Mouse (Mus musculus) forelimb bud, embryonic 11.5 days (tissue): ENCODE data around the gene Plekhg6.

ENCODE experiments used
- DNase-seq: peaks from one replicate; pipeline ENCODE4 v3.0.0-alpha.2; 2012; ENCODE audit warnings: low read depth, low spot score

Gene Plekhg6

DNA sequence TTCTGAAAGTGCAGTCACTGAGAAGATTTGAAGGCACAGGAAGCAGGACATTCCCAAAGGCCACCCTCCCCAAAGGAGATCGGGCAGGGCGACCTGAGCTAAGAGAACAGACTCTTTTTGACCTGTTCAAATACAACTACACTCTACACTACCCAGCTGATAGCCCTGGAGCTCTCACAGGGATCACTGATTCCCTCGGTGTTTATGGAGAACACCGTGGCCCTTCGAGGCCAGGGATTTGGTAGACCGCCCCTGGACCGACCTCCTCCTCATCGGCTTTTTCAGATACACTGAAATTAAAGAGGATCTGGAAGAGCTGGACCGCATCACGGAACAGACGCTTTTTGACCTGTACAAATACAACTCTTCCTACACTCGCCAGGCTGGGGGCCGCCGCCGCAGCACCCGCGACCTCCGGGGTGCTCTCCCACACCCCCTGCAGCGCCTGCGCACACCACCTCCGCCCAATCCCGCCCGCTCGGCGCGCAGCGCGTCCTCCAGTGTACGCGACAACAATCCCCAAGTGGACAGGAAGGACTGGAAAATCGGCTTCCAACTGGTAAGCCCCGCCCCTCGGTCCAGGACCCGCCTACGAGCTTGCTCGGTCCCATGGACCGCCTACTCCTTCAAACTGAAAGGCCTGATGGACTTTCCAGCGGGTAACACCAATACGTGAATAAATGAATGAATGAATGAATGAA lies 49.8 kb downstream of the Plekhg6 start:
- DNase-seq: peak; percentile 82

DNA sequence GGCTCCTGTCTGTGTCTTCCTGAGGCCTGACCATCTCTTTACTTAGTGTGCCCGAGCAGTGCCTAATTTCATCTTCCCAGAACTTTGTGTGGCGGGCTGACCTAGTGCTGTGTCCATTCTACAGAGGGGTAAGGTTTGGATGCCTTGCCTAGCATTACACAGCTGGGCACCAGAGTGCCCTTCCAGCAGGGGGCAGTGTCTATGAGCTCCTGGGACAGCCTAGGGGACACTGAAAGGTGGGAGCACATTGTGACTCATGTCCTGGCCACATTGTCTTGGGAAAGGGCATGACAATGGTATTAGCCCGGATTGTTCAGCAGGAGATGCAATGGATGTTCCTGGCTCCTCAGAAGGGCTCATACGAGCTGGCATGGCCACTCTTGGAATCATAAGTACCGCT lies 52.4 kb downstream of the Plekhg6 start:
- DNase-seq: no peak

DNA sequence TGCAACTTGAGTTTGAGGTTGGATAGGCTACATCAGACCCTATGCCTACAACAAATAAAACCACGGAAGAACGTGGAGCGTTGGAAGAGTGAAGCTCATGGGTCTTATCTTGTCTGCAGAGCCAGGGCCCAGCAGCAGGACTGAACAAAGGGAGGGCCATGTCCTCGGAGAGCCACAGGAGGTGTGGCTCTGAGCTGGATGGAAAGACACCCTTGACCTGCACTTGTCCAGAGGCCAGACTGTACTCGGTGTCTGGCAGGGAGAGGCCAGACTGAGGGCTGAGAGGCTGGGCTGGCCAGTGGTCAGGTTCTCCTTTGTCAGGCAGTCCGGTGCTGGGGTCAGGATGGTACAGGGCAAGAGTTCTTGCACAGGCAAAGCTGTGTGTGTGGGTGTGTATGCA lies 55.3 kb downstream of the Plekhg6 start:
- DNase-seq: no peak

DNA sequence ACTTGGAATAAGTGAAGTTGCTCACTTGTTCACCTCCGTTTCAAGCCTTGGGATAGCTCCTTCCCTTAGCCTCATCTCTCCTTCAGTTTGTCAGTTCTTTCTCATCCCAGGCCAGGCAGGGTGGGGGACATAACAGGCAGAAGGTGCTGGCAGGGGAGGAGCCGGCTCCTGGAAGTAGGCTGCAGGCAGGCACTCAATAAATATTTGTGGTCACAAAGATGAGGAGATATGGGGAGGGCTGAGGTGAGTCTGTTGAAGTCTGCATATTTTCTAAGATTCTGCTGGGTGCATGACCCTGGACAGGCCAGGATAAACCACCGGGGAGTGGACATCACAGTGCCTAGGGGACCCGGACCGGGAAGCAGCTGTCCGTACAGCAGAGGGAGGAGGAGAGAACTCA lies 57.0 kb downstream of the Plekhg6 start:
- DNase-seq: no peak

DNA sequence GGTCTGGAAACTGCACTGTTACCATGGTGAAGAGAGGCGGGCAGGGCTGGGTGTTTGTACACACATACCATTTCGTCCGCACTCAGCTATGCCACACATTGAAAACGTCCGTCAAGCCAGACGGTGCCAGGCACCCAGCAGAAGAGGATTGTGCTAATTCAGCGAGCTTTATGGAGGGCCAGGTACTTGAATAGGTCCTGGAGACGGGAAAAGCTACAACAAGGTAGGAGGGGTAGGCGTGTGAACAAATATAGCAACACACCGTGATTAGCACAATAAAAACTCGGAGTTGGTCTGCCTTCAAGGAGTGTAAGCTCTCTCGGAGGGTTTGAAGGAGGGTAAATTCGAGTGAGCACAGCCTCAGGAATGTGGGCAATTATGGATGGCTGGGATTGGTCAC lies 57.8 kb downstream of the Plekhg6 start:
- no peak for DNase-seq

DNA sequence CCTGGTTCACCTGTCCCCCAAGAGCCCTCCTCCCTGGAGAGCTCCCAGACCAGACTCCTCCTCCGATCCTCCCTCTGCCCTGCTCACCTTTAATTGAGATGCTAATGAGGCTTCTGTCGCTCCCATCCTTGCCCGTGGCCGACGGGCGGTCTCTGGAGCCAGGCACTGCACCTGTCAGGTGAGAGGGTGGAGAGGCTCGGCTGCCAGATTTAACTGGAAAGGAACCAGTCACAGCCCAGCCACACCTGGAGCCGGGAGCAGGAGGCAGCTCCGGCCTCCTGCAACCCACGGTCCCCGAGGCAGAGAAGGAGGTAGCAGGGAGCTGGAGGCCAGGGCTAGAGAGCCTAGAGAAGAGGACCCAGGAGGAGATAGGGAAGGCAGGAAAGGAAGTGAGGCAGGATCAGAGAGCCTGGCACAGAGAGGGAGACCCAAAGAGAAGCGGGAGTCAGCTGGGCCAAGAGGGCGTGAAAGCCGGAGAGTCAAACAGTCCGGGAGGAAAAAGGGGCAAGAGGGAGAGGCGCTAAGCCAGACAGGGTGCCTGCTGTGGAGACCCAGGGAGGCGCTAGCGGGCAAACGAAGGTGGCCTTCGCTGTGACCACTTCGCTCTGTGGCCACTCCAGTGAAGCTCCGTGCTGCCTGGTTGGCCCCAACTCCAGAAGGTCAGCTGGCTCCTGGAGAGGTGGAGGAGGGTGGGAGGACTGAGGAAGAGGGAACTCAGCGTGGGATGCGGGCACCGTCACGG lies 59.3 kb downstream of the Plekhg6 start:
- no peak for DNase-seq

DNA sequence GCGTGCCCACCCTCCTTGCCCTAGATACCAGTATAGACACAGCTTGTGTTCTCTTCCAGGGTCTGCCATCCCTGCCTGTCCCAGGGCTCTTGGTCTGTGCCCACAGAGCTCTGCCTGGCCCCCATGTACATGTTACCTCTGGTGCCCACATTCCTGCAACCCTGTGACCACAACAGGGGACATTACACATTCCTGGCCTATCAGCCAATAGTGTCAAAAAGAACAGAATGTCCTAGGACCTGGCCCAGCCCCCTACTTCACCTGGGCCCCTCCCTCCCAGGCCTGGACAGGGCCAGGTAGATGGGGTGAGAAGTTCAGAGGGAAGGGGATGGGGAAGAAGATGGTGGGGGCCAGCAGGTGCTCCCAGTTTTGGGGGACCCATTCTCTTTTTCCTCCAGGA lies 60.3 kb downstream of the Plekhg6 start, which contains the start of gene Scnn1a:
TSS of gene Scnn1a (plus strand) at position 337 of the 400 bp plus-strand sequence.
- no peak for DNase-seq

DNA sequence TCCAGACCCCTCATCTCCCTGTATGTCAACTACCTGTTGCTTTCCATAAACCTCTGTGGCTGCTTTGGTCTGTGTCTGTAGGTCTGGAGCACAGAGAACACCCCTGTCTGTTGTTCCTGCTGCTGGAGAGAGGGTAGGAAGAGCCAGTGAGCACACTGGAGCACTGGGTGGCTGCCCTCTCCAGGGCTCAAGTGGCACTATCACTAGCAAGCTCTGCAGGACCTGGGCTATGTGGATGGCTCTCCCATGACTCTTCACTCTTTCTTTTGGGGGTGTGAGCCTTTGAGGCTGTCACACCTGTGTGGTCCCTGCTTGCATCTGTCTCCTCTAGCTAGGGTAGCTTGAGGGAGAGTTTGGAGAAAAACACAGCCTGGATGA lies 60.7 kb downstream of the Plekhg6 start:
- no peak for DNase-seq

DNA sequence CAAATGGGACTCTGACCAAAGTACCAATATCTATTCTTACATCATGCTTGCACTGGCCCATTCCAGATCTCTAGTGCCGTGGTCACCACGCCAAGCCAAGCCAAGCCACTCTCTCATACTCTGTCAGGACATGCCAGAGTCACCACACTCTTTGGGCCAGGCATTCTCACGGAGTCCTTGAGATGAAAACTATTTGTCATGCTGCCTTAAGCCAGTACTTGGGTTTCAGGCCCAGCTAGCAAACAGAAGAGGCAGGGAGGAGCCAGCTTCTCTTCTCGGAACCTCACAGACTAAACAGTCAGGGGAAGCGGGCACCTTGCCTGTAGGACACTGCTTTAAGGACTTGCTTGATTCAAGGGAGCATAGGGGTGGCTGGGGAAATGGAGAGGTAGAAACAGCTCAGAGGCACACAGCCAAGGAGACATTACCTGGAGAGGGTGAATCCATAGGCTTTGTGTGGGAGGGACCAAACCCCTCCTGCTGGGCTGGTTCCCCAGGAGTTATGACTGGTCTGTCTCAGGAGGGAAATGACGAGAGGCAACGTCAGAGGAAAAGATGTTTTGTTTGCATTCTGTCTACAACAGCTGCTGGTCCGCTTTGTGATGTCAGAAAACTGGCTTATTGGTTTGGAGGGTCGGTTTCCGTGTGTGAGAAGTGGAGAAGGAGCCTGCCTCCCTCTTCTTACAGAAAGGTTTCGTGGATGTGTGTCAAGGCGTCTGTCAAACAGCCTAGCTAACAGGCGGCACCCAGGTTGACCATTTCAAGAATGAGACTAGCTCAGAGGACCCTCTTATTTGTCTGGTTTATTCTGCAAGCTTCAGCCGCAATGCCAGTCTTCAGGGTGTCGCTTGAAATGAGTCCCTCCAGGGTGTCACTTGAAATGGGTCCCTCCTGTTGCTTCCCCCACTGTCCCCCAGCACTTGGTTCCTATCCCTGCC lies 61.3 kb downstream of the Plekhg6 start:
- DNase-seq: no peak

DNA sequence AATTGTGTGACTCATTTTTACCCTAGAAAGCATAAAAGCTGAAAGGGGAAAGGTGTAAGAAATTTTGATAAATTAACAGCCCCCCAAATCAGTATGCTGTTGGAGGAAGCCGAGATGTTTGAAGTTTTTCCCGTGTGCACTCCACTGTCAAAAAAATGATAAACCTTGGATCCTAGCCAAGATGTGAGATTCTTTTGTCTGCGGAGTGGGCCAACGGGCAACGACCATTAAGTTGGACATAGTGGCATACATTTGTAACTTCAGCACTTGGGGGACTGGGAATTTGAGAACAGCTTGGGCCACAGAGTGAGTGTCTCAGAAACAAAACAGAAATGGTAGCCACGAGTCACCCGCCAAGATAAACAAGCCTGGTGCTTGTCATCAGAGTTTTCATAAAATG lies 63.5 kb downstream of the Plekhg6 start:
- DNase-seq: no peak

DNA sequence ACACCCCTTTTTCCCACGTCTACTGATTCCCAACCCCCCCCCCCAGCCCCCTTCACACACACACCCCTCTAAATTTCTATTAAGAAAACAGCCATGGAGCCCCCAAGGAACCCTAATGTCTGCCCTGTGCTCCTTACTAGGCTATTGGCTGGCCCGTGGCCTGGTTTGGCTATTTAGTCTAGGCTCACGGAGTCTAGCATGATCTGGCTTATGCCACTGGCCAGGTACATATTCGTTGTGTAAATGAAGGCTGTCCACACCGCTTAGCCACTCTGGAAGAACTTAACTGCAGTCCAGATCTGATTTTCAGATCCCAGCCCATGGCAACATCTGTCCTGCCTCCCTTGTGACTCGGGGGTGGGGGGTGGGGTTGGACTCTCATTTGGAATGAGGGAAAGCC lies 65.8 kb downstream of the Plekhg6 start:
- no peak for DNase-seq

DNA sequence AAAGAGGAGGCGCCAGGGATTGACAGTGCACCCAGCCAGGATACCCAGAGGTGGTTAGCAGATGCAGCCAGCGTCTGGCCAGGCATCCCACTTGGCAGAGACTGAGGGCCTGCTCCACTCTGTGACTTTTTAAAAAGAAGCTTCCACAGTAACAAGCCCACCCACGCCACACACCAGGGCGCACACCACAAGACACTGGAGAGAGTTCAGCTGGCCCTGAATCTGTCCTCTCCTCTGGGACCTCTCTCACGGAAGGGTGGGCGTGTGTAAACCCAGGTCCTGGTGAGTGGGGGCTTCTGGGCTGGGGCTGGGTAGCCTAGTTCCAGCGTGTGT lies 66.4 kb downstream of the Plekhg6 start:
- DNase-seq: no peak

DNA sequence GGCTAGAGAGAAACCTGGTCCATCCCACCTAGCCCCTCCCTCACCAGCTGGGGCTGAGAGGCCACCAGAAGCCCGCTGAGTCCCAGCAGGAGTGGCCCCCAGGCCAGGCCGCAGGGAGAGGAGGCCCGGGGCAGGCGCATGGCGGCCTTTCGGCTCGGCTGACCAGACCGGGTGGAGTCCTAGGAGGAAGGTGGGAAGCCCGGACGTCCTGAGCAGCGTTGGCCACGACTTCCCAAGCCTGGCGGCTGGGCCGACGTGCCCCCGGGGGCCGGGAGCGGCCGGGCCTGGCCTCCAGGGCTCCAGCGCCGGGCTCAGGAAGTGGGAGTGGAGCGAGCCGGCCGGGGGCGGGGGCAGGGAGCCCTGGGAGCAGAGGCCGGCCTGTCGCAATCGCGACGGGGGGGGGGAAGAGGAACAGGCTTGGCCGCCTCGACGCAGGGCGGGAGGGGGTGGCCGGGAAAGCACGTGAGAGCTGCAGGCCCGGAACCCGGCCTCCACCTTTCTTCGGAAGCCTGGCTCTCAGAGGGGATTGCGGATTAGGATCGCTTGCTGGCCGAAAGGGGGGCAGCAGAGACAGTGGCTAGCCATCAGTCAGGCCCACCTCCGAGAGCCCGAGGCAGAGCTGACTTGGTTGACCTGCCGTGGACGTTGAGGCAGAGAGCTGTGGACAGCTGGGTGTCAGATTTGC lies 66.9 kb downstream of the Plekhg6 start, which contains the start of gene Ltbr:
TSS of gene Ltbr (minus strand) at position 340 of the 685 bp plus-strand sequence.
- DNase-seq: peak; percentile 51
